Mouse (Mus musculus) liver, postnatal 0 days (tissue): ENCODE measurements around the gene Cd83. TPM values are rescaled to one million over a fixed set of nuclear protein-coding genes. Genes with fewer than 3 reads are reported as not detected.

Experiments used
- ATAC-seq: fragments of 200-750 bp; cut with Nextera tagmentation; 2 replicates; pipeline ENCODE4 v1.8.0; 2017; ENCODE audit warnings: mild to moderate bottlenecking, moderate library complexity
- DNase-seq: peaks from one replicate; pipeline ENCODE4 v3.0.0-alpha.2; 2016
- H3K27ac ChIP-seq: fragments of 300-500 bp; sonication (generic); 2 replicates; pipeline ENCODE4 v1.5.1; 2014; ENCODE audit warnings: antibody characterized with exemption, moderate library complexity, mild to moderate bottlenecking, low read depth
- H3K27me3 ChIP-seq: fragments of 300-500 bp; sonication (generic); 2 replicates; pipeline ENCODE4 v1.6.1; 2014; ENCODE audit warnings: low read length, control low read depth, mixed read lengths; ENCODE audit not compliant: insufficient read depth
- H3K36me3 ChIP-seq: fragments of 300-500 bp; sonication (generic); replicated peaks from 2 replicates; pipeline ENCODE4 v1.6.1; 2014; ENCODE audit warnings: mild to moderate bottlenecking, control low read depth, low read length, moderate library complexity, mixed read lengths; ENCODE audit not compliant: insufficient read depth
- H3K4me1 ChIP-seq: fragments of 300-500 bp; sonication (generic); 2 replicates; pipeline ENCODE4 v1.6.1; 2014; ENCODE audit warnings: antibody characterized with exemption, mild to moderate bottlenecking, control low read depth; ENCODE audit not compliant: insufficient read depth
- H3K4me2 ChIP-seq: fragments of 300-500 bp; sonication (generic); 2 replicates; pipeline ENCODE4 v1.6.1; 2014; ENCODE audit warnings: low read depth, mild to moderate bottlenecking, low read length, moderate library complexity, mixed read lengths
- H3K4me3 ChIP-seq: fragments of 300-500 bp; sonication (generic); 2 replicates; pipeline ENCODE4 v1.5.1; 2014; ENCODE audit warnings: low read depth, low read length
- H3K9ac ChIP-seq: fragments of 300-500 bp; sonication (generic); replicated peaks from 2 replicates; pipeline ENCODE4 v1.6.1; 2014; ENCODE audit warnings: mild to moderate bottlenecking, moderate library complexity
- H3K9me3 ChIP-seq: fragments of 300-500 bp; sonication (generic); 2 replicates; pipeline ENCODE4 v1.6.1; 2016; ENCODE audit warnings: mild to moderate bottlenecking, control low read depth, low read length, mixed read lengths
- CTCF ChIP-seq: sonication (generic); IDR thresholded peaks from 2 replicates; pipeline ENCODE4 v1.5.1; 2016; ENCODE audit warnings: antibody characterized with exemption, low read depth
- EP300 ChIP-seq: IDR thresholded peaks from 2 replicates; pipeline ENCODE4 v1.6.1; 2016; ENCODE audit warnings: antibody characterized with exemption, low read depth, mild to moderate bottlenecking
- WGBS: fragments of 180-500 bp; shearing (Covaris S2); extraction: QIAGEN DNeasy Blood & Tissue Kit; methylation state at CpG from one replicate; pipeline ENCODE4 v1.1.7; 2014; ENCODE audit not compliant: insufficient replicate concordance; 5-methylcytosine and 5-hydroxymethylcytosine counted together
- polyA plus RNA-seq: library from polyadenylated mRNA; unstranded; fragments of >200 nt; fragmentation: Nextera tagmentation; extraction: Ambion mirVana; gene quantifications from 2 replicates; pipeline ENCODE4 v1.2.1, GENCODE M21; 2015

The Cd83 gene
- polyA plus RNA-seq, 1 experiment from 2014 or later: 1.9 TPM

GRCm38 (mm10) chr13:43750966-43751365, 33.6 kb upstream of the Cd83 start:
- no peaks in the 10 kb centered on the region for H3K36me3 ChIP-seq
- no peaks in the 10 kb centered on the region for H3K9me3 ChIP-seq
- H3K9ac ChIP-seq: no peak overlapping the region
- ATAC-seq: no peak
- no peaks in the 10 kb centered on the region for H3K27me3 ChIP-seq
- H3K4me2 ChIP-seq: no peak overlapping the region
- DNase-seq: no peak
- no peaks in the 10 kb centered on the region for H3K4me1 ChIP-seq
- 81% methylated on average over 6 of the region's 6 CpGs for WGBS
- TF ChIP-seq CTCF (no peak), EP300 (no peak)
- H3K27ac ChIP-seq: no peak overlapping the region
- no peak overlapping the region for H3K4me3 ChIP-seq

- ATAC-seq (no peak), DNase-seq (no peak)
- H3K27me3 ChIP-seq: no peaks in the 10 kb centered on the region
- H3K9me3 ChIP-seq: no peaks in the 10 kb centered on the region
- no peaks in the 10 kb centered on the region for H3K4me1 ChIP-seq
- no peak overlapping the region for H3K4me3 ChIP-seq
- no peak overlapping the region for H3K9ac ChIP-seq
- TF ChIP-seq CTCF (no peak), EP300 (no peak)
- WGBS: 58% methylated on average over 7 of the region's 7 CpGs
- no peak overlapping the region for H3K4me2 ChIP-seq
- no peaks in the 10 kb centered on the region for H3K36me3 ChIP-seq
- no peak overlapping the region for H3K27ac ChIP-seq
Observed at GRCm38 (mm10) chr13:43752407-43752806, 32.2 kb upstream of the Cd83 start.

GRCm38 (mm10) chr13:43753652-43754051, 30.9 kb upstream of the Cd83 start:
- no peak for DNase-seq
- no peaks in the 10 kb centered on the region for H3K36me3 ChIP-seq
- 58% methylated on average over 9 of the region's 9 CpGs for WGBS

GRCm38 (mm10) chr13:43754455-43755128, 30.0 kb upstream of the Cd83 start:
- Histone ChIP-seq H3K36me3 (no peaks in the 10 kb centered on the region), H3K4me2 (no peak overlapping the region), H3K4me1 (no peaks in the 10 kb centered on the region), H3K4me3 (no peak overlapping the region), H3K27me3 (no peaks in the 10 kb centered on the region), H3K9me3 (no peaks in the 10 kb centered on the region), H3K27ac (no peak overlapping the region), H3K9ac (no peak overlapping the region)
- no peak for ATAC-seq
- 73% methylated on average over 3 of the region's 3 CpGs for whole genome bisulfite sequencing
- TF ChIP-seq EP300: no peak
- no peak for TF ChIP-seq CTCF
- no peak for DNase-seq

More at GRCm38 (mm10) chr13:43753652-43754051, 30.9 kb upstream of the Cd83 start:
- Histone ChIP-seq H3K9ac (no peak overlapping the region), H3K4me2 (no peak overlapping the region), H3K4me3 (no peak overlapping the region), H3K27ac (no peak overlapping the region), H3K9me3 (no peaks in the 10 kb centered on the region), H3K4me1 (no peaks in the 10 kb centered on the region), H3K27me3 (no peaks in the 10 kb centered on the region)
- TF ChIP-seq EP300 (no peak), CTCF (no peak)
- ATAC-seq: no peak

- Histone ChIP-seq H3K9me3 (no peaks in the 10 kb centered on the region), H3K4me1 (no peaks in the 10 kb centered on the region), H3K27me3 (no peaks in the 10 kb centered on the region), H3K9ac (no peak overlapping the region), H3K27ac (no peak overlapping the region), H3K36me3 (no peaks in the 10 kb centered on the region), H3K4me3 (no peak overlapping the region), H3K4me2 (no peak overlapping the region)
- TF ChIP-seq EP300 (no peak), CTCF (no peak)
- no peak for ATAC-seq
- WGBS: 65% methylated on average over 7 of the region's 7 CpGs
- DNase-seq: no peak
Observed at GRCm38 (mm10) chr13:43755573-43755972, 29.0 kb upstream of the Cd83 start.

GRCm38 (mm10) chr13:43761156-43761855, 23.3 kb upstream of the Cd83 start:
- H3K36me3 ChIP-seq: no peaks in the 10 kb centered on the region
- ATAC-seq (no peak), DNase-seq (no peak)
- no peak for TF ChIP-seq EP300
- no peak overlapping the region for H3K4me2 ChIP-seq
- H3K9me3 ChIP-seq: no peaks in the 10 kb centered on the region
- H3K4me3 ChIP-seq: no peak overlapping the region
- 0 out of 2 replicates have a peak, but pooled peaks cover 5% of the 10 kb centered on the region for H3K4me1 ChIP-seq
- no peaks in the 10 kb centered on the region for H3K27me3 ChIP-seq
- no peak overlapping the region for H3K9ac ChIP-seq
- H3K27ac ChIP-seq: no peak overlapping the region
- WGBS: 68% methylated on average over 12 of the region's 12 CpGs
